Mouse (Mus musculus) 3134 (cell line): ENCODE measurements around the gene Ppp1r37.
"Not testable (repeated sequence)": the region's sequence is repeated elsewhere in the genome, so short reads cannot be mapped to it uniquely, and the experiment has no call there.

Experiments
- DNase-seq: peaks from one replicate; pipeline ENCODE4 v3.0.0-alpha.2; 2011; ENCODE audit warnings: low spot score; ENCODE audit not compliant: insufficient read length; ENCODE audit errors: extremely low read depth

Ppp1r37 gene

DNA sequence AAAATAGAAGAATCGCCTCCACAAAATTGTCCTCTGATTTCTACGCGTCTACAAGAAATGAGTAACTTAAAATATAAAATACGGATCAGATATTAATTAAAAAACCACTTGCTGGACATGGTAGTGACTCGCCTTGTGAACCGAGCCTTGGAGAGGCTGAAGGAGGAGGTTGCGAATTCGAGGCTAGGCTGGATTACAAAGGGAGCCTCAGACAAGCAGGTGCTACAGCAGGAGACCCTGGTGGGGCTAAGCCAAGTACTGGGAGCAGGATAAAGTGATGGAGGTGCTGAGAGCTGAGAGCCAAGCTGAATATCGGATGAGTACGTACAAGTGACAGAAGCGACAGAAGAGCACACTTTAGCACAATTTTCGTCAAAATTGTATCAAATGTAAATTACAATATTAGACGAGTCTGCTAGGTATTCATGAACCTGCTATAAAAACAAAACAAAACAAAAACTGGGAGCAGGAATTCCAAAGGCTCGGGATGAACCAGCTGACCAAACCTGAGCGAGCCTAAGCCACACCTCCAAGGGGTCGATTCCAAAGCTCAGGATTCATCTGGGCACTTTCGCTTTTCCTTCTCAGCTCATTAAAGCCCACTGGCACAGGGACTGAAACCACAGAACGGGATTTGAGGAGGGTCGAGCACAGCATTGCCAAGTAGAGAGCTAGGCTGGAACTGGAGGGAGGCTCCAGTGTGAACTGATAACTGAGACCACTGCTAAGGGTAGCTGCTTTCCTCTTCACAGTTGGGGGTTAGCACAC lies at the start of gene Ppp1r37:
Gene Ppp1r37, minus strand, starts transcription at position 434 of the 768 bp plus-strand sequence.
- no peak for DNase-seq

DNA sequence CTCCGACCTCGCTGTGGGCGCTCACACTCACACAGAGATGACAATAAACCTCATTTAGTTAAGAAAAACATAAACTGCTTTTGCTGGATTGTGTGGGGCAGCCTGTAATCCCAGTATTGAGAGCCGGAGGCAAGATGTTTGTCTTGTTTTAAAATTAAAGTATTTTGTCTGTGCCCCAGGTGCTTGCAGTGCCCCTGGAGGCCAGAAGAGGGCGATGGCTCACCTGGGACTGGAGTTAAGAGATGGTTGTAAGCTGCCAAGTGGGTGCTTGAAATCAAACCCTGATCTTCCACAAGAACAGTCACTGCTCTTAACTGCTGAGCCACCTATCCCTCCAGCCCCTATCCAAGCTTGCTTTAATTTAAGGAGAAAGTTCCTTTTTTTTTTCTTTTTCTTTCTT lies 48.1 kb upstream of the Ppp1r37 start:
- no peak for DNase-seq

DNA sequence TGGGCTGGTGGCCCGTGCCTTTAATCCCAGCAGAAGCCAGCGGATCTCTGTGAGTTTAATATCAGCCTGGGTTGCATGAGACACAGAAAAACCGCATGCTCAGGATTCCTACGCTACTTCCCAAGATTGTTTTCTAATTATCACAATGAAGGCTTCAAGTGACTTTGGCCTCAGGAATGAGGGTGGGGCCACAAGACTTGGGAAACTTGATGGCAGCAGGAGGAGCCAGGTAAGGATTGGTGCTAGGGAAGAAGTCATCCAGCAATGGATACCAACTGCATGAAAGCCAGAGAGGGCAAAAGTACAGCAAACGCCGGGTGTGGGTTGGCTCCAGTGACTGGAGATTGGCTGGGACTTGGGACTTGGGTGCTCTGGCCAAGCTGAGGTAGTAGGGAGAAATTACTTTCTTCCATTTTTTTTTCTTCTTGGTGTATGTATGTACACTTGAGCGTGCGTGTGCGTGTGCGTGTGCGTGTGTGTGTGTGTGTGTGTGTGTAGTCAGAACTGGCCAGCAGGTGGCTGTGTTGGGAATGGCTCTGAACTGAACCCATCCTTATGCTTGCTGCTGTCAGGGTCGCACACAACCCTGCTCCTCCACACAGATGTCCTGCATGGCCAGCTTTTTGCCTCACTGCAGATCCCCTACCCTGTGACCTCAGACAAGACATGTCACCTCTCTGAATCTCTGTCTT lies 46.9 kb upstream of the Ppp1r37 start:
- no peak for DNase-seq

DNA sequence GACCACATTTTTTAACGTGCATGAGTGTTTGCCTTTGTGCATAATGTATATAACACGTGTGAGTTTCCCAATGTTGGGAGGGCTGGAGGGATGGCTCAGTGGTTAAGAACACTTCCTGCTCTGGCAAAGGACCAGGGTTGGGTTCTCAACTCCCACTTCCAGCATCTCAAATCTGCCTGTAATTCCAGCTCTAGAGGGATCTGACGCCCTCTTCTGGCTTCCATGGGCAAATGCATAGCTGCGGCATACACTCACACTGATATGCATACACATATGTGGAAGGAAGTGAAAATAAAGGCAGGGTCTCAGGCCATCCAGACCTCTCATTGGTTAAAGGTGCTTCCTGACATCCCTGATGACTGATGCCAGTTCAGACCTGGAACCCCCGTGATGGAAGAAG lies 44.4 kb upstream of the Ppp1r37 start:
- no peak for DNase-seq

DNA sequence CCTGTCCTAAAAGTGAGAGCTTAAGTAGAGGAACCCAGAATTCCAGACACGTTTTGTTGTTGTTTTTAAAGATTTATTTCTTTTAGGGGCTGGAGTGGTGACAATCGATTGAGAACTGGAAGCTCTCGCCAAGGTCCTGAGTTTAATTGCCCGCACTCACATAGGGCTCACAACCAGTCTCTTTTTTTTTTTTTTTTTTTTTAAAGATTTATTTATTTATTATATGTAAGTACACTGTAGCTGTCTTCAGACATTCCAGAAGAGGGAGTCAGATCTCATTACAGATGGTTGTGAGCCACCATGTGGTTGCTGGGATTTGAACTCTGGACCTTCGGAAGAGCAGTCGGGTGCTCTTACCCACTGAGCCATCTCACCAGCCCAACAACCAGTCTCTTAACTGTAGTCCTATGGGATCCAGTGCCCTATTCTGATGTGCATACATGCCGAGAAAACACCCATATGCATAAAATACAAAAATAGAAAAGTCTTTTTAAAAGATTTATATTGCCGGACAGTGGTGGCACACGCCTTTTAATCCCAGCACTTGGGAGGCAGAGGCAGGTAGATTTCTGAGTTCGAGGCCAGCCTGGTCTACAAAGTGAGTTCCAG lies 41.8 kb upstream of the Ppp1r37 start:
- not testable (repeated sequence) for DNase-seq

DNA sequence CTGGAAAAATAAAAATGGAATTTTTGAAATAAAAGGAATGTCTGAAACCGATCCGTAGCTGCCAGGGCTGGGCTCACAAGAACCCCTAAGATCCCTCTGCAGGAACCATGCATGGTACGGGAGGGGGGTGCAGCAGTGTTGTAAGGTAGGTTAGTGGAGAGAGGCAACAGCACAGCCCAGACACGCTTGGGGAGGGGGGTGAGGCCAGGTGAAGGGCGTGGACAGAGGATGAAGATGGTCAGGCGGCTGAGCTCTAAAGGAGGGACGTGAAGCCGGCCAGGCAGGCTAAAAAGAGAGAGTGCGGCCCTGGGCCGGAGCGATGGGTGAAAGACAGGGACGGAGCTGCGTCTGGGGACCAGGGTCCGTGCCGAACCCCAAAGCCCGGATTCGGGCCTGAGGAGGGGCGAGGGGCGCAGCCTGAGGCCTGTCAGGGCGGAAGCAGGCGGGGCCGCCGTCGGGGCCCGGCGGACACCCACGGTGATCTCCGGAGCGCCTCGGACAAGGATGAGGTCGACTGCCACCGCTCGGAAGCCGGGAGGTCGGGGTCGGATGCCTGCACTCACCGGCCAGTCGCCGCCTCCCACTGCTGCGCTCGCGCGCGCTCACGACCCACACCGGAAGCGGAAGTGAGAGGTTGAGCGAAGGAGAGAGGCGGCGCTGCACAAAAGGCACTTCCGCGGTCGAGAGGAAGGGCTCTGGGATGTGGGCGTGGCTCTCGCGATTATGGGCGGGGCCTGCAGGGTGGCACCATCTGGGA lies 41.2 kb upstream of the Ppp1r37 start, which contains the start of gene Clasrp:
Gene Clasrp, minus strand, starts transcription at position 638 of the 757 bp plus-strand sequence.
- DNase-seq: peak; percentile 94

DNA sequence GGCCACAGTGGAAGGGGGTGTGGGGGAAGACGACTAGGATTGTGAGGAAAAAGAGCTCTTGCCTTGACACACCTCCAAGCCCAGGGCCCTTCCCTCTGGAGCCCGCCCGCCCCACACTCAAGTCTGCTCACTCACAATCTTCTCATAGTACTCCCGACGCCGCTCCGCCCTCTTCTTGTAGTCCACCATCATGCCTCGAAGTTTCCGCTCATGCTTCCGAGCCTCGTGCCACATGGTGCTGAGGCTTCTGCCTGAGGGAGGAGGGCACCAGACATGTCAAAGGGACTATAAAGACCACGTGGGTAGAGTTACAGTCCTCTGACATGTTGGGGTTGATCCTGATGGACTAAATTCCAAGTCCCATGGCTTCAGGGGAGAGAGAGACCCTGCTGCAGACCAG lies 40.2 kb upstream of the Ppp1r37 start:
- no peak for DNase-seq

DNA sequence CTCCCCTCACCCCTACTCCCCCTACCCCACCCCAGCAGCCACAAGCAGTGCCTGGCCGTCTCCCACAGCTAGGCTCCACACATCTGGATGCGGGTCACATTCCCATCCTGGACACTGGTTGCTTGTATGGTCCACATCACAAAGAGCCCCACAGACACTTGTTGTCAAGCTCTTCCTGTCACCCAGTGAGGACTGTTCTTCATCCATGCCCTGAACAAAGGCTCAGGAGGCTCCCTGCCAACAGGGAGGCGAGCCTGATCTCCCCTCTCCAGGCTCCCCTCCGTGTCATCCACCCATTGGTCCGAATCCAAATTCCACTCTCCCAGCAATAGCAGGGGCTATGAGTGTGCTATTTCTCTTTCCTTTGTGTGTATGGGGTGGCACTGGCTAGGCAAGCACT lies 37.7 kb upstream of the Ppp1r37 start:
- DNase-seq: no peak

DNA sequence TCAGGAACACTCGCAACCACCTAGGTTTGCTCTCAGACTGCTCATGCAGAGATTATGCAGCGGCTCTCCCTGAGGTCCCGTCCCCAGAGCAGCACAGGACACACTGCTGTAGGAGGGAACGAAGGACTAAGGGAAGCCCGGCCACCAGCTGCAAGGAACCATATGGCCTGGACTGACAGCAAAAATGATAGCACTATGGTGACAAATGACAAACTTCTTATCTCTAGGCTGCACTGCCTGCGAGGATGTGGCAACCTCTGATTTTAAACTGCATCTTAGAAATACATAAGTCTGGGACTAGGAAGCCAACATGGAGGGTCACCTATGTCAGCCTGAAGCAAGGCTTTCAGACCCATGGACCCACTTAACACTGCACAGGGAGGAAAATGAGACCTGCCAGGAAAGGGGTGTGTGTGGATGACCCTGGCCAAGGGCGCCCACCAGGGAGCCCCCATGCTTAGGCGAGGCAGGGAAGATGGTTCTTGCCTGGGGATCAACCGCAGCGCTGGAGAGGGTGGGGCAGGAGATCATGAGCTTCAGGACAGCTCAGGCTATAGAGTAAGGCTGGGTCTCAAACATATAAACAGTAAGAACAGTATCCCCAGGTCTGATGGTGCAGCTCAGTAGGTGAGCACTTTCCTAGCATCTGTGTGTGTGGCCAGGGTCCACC lies 30.3 kb upstream of the Ppp1r37 start:
- no peak for DNase-seq

DNA sequence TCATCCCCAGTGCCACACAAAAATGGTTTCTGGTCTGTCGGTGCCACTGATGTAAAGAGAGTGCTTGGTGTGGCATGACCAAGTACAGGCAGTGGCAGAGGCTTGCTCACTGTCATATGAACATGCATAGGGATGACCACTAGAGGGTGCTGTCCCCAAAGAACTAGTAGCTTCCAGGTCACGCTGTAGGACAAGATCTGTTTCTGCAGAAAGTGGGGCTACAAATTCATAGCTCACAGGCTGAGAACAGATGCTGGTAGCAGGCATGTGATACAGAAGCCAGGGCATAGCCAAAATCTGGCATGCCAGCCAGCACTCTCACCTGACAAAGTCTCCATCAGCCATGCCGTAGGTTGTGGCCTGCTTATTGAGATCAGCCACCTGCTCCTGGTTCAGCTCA lies 27.0 kb upstream of the Ppp1r37 start:
- DNase-seq: no peak

DNA sequence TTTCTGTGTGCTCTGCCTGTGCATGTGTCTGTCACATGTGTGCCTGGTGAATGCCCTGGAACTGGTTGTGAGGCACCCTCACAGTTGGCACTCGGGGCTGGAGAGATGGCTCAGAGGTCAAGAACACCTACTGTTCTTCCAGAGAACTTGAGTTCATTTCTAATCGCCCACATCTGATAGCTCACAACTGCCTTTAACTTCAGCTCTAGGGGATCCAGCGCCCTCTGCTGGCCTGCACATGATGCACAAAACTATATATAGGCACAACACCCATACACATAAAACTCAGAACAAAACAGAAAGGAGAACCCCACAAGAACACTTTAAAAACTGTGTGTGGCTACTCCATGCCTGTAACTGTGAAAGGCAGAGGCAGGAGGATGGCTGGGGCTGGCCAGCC lies 26.3 kb upstream of the Ppp1r37 start:
- no peak for DNase-seq

DNA sequence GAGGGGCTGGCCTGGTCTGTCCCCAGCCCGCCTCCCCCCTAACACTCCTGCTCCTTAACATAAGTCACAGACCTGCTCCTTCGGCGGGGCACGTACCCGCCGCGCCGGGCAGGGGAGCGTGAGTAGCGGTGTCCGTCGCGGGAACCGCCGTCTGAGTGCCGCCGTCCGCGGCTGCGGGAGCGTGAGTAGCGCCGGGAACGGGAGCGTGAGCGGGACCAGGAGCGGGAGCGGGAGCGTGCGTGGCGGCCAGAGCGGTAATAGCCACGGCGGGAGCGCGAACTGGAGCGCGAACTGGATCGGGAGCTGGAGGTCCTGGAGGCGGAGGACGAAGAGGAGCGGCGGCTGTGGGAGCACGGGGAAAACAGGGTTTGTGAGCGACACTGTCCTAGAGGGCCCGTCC lies 23.4 kb upstream of the Ppp1r37 start:
- no peak for DNase-seq

DNA sequence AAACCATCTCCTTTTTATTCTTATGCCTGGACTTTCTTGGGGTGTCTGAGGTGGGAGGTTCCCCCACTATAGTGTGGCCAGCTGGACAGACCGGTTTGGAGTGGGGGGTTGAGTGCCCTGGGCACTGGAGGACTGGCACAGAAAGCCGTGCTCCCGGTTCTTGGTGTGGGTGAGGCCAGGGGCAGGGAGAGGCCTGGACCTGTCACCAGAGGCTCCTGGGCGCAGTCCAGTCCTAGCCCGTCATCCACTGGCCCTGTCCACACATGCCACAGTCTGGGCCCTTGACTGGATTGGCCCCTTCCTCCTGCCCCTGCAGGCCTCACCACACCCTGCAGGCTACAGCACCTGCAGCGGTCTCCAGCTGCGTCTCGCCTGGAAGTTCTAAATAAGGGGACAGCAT lies 17.8 kb upstream of the Ppp1r37 start:
- no peak for DNase-seq

DNA sequence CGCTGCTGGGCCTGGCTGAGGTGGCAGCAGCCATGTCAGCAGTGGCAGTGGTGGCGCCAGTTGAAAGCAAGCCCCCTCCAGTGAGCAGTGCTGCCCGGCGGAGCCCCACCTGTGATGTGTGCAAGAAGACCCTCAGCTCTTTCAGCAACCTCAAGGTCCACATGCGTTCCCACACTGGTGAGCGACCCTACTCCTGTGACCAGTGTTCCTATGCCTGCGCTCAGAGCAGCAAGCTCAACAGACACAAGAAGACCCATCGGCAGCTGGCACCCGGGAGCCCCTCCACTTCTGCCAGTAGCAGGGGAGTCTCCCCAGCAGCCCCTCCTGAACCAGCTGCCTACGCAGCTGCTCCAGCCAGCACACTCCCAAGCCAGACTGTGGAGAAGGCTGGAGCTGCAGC lies 16.9 kb upstream of the Ppp1r37 start:
- no peak for DNase-seq

DNA sequence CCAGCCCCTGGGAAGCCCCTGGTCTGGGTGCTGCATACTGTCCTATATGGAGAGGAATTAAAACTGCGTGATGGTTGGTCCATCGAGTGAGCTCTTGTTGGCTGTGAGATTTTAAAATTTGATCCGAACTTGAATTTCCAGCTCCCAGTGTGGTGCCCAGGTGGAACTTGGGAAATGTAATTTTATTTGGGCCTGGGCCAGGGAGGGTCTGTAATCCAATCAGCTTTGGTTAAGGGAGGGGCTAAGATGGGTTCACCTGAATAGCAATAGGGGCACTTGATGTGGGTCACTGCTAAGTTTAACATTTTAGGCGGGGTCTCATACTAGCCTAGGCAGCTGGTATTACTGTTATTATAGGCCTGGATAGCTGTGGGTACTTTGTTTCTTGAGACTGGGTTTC lies 15.6 kb upstream of the Ppp1r37 start:
- DNase-seq: no peak

DNA sequence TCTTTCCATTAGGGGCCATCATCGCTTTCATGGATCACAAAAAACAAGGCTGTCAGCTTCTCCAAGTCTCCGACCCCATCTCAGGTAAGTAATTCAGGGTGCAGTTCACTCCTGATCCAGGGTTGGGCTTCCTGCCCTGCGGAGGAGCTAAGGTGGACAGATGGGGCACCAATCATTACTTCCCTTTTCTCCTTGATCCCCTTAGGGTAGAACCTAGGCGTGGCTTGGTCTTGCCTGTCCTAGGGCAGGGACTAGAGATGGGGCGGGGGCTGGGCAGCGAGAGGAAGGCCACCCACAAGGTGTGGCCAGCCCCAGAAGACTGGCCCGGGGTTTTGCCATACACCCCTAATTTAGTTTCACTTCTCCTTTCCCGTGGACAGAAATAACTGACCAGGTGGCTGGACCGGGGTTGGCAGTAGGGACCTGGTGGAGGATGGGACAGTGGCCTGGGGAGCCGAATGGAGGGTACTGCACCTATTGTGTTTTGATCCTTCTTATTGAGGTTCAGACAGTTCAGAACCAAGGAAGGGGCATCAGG lies 15.1 kb upstream of the Ppp1r37 start:
- DNase-seq: no peak

DNA sequence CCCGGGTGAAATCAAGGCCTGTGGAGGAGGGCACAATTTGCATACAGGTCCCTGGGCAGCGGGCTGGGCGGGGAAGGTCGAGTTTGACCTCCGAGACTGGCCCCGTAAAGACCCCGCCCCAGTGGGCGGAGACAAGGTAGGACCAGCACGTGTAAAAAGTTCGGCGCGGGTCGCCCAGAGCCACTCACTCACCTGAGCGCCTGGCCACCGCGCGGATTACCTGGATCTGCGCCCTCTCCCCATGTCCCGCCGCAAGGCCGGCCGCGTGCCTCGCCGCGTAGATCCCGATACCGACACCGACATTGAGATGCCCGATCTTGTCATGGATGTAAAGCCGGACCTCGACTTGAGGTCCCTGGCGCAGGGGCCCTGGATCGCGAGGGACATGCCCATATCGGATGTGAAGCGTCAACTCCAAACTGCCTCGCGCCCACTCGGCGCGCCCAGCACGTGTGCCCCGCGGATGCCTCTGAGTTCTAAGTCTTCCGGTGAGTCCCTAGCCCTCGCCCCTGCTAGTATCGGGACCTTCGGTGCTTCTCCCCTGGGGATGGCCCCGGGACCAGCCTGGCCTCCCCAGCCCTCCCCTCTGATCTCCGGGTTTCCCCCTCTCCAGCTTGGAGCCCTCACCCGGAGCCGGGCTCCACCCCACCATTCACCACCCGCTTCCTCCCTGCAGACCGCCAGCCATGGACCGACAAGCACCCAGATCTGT lies 14.4 kb upstream of the Ppp1r37 start, which contains the start of the genes Zfp296 and Gemin7:
Gene Zfp296, plus strand, starts transcription at position 147 of the 712 bp plus-strand sequence.
Gene Gemin7, minus strand, starts transcription at position 455 of the 712 bp plus-strand sequence.
- DNase-seq: no peak

DNA sequence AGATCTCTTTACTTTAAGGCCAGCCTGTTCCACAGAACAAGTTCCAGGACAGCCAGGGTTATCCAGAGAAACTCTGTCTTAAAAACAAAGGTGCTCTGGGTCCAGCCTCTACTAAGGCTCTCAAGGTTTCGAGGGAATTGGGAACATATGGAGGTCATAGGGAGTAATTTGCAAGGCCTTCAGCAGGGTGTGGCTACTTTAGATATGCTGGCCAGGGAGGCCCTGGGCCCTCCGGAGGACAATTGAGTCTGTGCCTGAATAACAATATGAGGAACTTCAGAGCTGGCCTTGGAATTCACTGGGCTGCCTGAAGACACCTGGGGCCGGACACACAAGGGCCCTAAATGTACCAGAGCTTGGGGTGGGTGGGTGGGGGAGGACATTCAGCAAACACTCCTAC lies 12.7 kb upstream of the Ppp1r37 start:
- DNase-seq: no peak

DNA sequence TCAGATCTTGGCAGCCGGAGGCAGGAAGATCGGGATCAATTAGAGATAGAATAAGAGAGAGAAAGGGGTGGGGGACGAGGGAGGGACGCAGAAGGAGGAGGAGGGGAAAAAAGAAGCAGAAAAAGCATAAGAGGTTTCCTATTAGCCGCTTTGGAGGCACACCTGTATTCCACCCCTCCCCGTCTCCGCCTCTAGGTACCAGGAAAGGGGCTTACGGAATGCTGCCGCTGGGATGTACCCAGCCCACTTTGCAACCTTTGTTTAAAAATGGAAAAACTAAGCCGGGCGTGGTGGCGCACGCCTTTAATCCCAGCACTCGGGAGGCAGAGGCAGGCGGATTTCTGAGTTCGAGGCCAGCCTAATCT lies 10.9 kb upstream of the Ppp1r37 start:
- DNase-seq: no peak
